Mouse (Mus musculus) induced T-regulatory cell, adult 2 months (primary cell): Measurements from ENCODE around the gene Glyctk.

ENCODE experiments used
- DNase-seq: peaks from one replicate; pipeline ENCODE4 v3.0.0-alpha.2; 2012; ENCODE audit warnings: low read depth

Glyctk gene

DNA sequence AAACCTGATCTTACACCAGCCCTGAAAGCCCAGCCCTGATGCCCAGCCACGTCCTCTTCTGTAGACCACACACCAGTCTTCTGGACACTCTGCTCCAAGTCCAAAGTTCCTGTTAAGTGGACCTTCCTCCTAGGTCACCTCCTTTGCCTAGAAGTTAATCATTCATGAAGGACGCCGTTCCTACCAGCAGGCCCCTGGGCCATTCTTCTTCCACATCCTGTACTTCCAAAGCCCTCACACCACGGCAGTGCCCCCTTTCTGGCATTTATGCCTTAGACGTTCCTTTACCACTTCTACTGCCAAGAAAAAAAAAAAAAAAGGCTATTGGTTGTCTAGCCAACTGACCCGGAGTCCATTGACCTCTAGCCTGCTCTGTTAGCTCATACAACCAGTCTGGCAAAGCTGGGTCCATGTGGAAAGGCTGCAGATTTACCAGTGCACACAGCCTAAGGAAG lies at the start of gene Glyctk:
Gene Glyctk, minus strand, starts transcription at position 102 of the 455 bp plus-strand sequence.
- DNase-seq: no peak

DNA sequence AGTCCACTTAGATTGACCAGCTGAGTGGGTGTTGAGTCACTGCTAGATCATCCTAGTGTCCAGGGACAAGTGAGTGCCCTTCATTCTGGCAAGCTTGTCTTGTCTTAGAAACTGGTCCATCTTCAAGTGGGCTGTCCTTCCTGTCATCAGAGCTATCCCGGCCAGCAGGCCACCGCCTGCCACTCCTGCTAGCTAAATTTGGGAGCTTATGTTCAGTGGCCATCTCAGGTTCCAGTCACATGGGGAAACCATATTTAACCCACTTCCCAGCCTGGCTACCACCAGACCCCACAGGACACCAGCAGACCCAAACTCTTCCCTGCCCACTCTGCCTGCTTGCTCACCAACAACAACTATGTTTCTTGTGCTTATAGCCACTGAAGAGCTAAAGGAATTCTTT lies 48.6 kb upstream of the Glyctk start:
- no peak for DNase-seq

DNA sequence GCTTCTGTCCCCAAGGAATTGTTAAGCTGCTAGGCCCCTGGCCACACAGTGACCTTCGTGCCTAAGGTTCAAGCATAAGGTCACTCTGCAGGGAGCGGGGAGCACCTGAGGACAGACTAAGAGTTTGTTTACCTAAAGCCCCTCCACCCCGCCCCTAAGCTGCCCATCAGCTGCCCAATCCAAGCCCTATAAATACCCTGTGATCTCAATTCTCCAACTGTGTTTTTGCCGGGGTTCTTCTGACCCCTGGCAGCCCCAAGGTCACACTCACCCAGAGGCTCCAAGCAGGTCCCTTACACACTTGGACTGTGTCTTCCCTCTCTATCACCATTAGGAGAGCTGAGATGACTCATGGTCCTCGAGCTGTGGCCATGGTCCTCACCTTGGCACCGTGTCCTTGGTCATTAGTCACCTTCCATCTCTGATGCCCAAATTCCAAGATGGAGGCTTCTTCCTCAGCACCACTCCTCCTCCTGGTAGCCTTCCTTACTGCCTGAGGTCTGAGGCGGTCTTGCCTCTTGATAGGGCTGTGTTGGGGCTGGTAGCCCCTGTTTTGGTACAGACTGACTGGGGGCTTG lies 47.9 kb upstream of the Glyctk start:
- no peak for DNase-seq

DNA sequence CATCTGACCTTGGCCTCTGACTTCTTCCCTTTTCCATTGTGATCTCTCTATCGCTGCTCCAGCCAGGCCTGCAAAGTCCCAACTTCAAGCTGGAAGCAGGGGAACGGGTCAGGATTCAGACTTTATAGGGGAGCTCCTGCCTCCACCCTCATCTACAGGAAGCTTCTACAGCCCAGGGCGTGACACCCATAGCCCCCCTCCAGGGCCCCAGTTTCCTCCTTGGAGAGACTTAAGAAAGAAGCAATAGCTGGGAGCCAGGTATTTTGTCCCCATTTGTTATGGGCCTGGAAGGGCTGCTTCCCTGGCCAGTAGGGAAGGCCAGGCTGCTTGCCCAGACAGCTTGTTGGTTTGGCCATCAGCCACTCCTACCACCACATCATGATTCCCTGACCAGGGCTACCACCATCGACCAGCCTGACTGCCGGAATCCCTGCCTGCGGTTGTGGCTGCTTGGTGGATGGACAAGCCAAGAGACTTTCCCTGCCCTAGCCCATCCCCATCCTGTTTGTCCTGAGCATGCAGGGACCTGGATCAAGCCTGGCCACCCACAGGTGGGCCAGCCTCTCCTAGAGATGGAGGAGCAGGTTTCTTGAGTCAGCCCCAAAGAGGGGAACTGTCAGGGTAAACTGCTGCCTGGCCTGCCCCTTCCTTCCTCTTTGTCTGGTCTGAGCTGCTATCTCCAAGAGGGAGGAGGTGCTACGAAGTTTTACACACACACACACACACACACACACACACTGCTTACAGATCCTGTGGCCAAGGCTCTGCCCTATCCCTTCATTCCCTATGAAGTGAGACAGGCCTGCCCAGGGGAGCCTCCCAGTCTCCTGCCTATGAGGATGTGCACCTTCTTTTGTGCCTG lies 46.3 kb upstream of the Glyctk start:
- peak; percentile 33 for DNase-seq

DNA sequence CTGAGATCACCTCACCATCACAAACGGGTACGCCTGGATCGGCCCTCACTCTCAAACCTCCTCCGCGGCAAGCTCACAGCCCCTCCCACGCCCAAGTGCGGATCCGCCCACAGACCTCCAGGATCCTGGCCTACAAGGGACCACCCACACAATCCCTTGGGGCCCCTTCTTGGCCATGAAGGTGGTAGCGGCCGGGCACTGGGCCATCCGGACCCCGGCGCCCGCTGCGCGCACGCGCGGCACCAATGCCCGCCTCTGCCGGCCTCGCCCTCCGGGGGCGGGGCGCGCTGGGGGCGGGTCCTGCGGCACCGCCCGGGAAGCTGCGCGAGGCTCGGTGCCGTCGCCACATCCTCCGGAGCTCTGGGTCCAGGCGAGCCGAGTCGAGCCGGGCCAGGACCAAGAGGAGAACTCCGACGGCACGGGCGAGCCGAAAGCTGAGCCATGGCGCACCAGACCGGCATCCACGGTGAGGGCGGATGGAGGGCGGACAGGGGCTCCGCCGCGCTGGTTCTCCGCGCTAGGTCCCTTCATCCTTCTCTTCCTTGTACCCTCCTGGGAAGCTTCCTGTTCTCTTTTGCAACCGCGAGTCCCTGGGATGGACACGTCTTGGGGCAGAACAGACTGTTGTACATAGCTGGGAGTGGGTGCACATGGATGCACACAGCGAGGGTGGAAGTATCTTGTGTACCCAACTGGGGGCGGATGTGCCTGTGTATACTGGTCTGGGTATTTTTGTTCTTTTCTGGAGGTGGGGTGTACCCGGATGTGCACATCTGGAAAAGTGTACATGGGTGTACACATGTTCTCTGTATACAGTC lies 45.1 kb upstream of the Glyctk start, which contains the start of gene Twf2:
Gene Twf2, plus strand, starts transcription at position 290 of the 818 bp plus-strand sequence.
- DNase-seq: peak; percentile 94

DNA sequence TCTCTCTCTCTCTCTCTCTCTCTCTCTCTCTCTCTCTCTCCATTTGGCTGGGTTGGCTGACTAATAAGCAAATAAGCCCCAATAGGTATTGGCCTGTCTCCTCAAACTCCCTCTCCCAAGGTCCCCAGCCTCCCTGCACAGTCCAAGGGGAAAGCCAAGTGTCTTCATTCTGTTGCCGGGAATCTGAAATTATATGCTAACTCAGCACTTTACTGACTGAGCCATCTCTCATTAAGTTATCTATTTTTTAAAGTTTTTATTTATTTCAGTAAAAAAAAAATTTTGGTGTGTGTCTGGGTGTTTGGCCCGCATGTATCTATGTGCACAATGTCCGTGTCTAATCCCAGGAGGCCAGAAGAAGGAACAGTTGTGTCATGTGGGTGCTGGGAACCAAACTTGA lies 44.0 kb upstream of the Glyctk start:
- peak; percentile 14 for DNase-seq

DNA sequence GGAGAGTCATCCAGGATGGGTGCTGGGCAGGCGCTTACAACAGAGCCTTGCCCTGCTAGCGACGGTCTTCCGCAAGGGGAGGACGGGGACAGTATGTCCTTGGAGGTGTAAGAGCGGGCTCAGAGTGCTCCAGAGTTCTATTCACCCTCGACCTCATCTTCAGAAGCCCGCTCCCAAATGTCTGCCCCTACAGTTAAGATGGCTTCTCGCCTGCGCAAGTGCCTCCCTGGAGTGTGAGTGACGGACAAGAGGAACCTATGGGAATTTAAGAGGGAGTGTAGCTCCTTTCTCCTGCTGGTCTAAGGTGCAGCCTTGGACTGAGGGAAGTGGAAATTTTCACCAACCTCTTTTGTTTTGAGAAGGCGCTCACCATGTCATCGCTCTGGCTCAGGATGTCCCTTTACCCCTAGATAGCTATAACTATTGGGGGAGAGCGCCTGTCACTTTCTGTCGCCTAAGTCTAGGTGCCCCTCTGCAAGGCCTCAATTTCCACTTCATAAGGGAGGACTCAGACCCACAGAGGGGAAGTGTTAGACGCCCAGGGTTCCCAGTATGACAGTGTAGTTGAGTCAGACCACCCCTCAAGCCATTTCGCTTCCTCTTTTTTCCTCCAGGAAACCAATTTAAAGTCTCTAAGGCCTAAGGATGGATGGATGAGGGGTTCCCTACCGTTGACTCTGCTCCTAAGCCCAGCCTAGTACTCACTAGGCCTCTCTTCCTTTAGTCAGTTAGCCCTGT lies 41.8 kb upstream of the Glyctk start, which contains the start of gene Ppm1m:
Gene Ppm1m, minus strand, starts transcription at position 212 of the 738 bp plus-strand sequence.
- no peak for DNase-seq

DNA sequence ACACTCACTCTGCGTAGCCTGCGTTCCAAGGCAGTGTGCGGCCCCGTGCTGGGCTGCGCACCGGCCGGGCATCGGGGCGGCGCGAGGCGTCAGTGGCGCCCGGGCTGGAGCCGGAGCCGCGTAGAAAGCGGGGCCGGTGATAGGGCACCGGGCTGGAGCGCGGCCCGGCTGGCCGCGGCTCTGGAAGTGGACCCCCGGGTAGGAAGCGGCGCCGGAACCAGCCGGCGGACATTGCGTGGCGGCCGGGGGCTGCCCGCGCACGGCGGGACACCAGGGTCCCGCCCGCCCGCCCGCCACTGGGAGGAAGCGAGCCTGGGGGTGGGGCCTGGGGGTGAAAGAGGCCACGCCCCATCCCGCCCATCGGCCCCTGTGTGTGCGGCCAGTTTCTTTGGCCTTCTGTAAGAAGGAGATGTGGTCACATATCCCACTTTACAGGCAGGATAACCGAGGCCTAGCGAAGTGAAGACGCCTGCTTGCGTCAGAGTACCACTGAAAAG lies 41.1 kb upstream of the Glyctk start:
- DNase-seq: peak; percentile 85

DNA sequence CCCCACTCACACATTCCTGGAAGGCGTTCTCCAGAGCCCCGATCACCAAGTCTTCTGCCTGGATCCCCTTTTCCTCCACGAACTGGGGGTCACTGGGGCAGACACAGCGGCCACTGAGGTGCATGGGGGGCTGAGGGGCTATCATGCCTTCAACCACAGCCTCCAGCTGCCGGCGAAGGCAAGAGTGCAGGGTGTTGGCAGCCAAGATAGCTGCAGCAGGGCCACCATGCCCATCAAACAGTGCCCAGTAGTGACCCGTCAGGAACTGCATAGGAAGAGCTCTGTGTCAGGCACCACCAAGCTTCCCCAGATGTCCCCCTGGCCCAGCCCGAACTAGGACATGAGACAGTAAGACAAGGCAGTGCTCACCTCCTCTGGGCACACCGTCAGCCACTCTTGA lies 39.8 kb upstream of the Glyctk start:
- DNase-seq: no peak

DNA sequence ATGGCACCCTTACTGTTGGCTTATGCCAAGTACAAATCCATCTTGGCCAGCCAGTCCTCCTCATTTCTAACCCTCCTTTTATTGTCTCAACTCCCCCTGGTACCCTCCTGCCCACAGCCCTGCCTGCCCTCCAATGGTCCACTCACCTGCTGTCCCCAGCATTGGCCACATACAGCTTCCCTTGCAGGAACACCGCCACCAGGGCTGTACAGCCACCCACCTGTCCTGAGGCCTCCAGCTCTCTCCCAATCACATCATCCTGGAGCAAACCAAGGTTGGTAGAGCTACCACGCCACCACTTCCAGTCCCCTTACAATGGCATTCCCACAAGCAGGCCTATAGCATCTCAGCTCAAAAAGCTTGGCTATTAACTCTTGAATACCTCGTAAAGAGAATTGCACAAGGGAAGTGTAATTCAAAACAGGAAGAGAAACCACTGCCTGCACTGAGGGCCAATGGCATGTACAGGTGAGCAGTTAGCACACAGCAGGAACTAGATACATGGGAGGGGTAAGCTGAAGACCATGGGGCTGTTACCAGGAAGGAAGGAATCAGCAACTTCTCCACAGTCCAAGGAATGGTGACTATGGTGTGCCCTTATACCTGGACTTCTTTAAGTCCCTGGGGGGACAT lies 39.3 kb upstream of the Glyctk start:
- DNase-seq: peak; percentile 41

DNA sequence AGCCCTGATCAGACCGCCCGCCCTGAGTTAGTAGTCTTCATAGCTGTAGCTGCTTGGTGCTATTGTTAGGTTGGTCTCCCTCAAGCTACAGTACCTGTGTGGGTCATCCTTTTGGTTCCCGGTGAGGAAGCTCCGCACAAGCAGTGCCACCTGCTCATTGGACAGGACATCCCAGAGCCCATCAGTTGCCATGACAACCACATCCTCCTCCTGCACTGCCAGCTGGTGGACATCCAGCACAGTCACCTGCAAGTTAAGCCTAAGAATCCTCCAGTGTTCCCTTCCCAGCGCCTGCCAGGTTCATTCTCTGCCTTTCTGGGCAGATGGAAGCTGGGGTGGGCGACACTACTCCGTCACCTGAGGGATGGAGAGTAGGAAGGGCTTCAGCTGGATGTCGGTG lies 37.8 kb upstream of the Glyctk start:
- DNase-seq: no peak

DNA sequence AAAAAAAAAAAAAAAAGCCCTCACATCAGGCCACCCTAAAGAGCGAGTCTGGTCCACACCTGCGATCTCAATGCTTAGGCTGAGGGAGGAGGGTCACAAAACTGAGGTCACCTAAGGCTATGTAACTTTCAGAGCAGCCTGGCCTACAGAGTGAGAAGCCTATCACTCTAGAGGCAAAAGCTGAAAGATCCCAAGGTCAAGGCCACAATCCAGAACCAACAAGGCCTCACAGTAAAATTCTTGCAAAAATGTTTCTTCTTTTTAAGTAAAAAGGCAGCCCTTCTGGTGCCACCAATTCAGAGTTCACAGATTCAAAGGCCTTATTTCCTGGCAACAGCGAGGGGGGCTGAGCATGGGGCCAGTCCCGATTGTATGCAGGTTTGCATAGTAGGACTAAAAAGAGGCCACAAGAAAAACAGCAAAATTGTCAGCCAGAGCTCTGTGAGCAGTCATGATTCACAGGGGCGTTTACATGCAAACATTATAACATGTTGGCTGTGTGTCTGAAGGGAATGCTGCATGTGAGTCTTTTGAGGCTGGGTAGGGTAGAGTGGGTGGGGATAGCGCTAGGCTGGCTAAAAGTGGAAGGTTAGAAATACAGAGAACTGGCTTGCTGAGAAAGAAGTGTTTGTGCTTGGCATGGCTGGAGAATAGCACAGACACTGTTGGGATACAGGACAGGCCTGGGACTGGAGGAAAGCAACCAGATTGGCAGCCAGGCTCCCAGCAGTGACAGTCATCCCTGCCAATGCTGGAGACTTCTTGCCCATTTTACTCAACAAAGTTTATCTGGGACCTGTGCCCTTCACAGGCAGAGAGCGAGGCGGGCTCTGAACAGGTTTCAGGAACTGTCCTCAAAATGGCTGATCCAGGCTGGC lies 36.2 kb upstream of the Glyctk start:
- DNase-seq: peak; percentile 16

DNA sequence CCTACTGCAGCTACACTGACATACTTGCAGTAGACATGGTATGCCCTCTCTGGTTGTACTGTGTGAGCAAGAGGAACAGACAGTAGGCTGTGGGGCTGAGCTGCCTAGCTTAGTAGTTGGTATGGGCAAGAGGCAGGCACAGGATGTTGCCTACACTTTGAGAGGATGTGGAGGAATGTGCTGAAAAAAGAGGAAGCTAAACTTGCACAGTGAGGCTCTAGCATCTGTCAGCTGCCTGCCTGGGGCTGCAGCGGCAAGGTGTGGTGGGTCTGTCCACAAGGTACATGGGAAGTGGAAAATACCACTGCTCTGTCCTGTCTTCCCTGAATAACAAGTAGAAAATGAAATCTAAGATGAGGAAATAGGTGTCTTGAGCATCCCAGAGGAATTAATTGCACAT lies 35.1 kb upstream of the Glyctk start:
- peak; percentile 34 for DNase-seq

DNA sequence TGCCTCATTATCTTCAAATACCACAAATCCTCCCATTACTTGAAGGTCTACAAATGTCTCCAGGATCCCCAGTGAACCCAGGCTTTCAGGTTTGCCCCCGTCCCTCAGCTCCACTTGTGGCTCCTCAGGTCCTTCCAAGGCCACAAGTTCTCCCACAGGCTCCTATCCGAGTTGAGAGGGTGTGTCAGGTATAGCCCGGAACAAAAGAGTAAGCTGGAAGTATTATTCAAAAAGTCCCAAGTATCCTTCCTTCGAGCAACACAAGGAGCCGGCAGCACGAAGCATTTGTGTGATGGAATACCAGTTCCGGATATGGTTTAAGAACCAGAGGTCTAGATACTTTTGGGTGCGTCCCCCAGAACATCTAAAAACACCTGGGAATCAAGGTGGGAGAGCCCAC lies 34.1 kb upstream of the Glyctk start:
- DNase-seq: no peak

DNA sequence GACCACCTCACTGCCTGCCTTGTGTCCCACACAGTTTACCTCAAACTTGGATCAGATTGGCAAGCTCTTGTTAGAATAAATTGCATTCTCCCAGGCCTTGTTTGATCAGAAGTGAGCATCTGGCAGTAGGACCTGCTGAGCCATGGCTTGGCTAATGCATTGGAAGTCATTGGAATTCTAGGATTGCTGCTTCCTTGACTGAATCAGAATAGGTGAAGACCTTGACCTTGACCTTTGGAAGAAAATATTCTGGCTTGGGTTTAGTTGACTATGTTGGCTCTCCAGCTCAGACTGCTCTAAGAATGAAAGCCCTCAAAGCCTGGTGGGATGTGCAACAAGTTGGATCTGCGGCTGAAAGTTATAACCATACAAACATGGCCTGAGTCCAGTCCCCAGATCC lies 33.4 kb upstream of the Glyctk start:
- DNase-seq: no peak

DNA sequence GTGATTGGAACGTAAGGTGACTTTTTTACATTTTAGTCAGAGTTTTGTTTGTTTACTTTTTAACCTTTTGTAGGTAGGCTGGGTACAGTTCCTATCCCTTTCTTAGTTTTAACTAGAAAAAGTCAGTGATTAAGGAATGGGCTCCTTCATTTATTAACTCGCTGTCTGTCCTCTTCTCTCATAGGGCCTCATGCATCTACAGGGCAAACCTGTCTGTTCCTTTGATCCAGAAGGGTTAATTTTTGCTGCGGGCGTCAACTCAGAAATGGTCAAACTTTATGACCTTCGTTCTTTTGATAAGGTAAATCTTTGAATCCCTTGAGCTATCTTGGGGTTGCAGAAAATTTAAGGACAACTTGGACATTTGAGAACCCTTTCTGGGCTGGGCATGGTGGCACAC lies 26.1 kb upstream of the Glyctk start:
- no peak for DNase-seq

DNA sequence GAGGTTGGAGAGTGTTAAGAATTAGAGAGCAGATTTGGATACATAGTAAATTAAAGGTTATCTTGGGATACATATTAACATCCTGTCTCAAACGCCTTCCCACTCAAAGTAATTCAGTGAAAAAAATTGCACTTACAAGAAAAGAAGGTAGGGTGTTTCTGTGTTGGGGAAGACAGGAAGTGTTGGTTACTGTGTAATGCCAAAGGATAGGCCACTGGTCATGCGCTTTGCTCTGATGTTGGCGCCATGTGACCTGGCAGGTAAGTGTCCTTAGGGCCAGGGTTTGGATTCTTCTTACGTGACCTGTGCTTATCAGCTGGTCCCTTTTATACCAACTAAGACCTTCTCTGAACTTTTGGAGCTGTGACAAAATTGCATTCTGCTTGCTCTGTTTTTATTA lies 24.2 kb upstream of the Glyctk start:
- no peak for DNase-seq

DNA sequence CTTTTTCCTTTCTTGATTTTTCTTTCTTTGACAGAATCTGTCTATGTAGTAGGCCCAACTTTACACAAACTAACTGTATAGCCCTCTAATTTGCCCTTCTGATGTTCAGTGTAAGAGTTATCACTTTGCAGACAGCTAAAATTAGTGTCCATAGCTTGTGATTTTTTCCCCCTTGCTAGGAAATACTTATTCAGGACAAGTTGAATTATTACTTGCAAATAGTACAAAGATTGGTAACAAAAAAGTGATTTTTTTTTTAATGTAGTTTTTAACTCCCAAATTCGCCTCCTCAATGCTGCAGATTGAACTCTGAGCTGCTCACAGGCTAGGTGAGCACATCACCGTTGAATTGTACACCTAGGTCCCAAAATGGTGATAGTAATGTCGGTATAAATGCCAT lies 22.0 kb upstream of the Glyctk start:
- no peak for DNase-seq

DNA sequence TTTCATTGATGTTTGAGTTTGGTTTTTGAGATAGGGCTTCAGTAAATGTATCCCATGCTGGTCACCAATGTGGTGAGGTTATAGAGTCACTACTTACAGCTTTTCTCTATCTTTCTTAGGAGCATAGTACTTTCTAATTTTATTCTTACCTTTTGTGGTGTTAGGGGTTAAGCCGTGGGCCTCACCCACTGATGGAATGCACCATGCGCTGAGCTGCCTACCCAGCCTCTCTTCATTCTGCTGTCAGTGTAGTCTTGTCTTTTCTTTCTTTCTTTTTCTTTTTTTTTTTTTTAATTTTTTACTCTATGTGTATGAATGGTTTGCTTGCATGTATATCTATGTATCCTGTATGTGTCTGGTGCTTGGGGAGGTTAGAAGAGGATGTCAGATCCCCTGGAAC lies 21.5 kb upstream of the Glyctk start:
- DNase-seq: no peak

DNA sequence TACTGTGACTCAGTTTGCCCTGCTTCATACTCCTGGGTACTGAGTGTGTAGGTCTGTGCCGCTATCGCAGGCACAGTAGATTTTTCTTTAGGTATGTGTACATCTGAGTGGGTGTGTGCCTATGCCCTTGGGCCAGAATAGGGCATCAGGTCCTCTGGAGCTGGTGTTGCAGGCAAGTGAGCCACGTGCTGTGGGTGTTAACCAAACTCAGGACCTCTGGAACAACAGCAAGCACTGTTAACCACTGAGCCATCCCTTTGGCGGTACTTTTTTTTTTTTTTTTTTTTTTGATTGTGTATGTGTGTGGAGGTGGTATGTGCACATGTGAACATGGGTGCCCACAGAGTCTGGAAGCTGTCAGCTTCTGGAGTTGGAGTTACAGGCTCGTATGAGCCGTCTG lies 19.9 kb upstream of the Glyctk start:
- peak; percentile 31 for DNase-seq
